Mouse (Mus musculus) limb, embryonic 12.5 days (tissue): ENCODE data around the gene Cox4i2. TPM values are rescaled to one million over a fixed set of nuclear protein-coding genes. Genes with fewer than 3 reads are reported as not detected.

Experiments used
- ATAC-seq: fragments of 200-750 bp; cut with Nextera tagmentation; 2 replicates; pipeline ENCODE4 v1.8.0; 2017; ENCODE audit warnings: low read depth, moderate TSS enrichment; ENCODE audit not compliant: insufficient number of reproducible peaks, insufficient read depth, low FRiP score, low TSS enrichment
- H3K27ac ChIP-seq: fragments of 300-500 bp; sonication (generic); 2 replicates; pipeline ENCODE4 v1.5.1; 2016; ENCODE audit warnings: mild to moderate bottlenecking, moderate library complexity
- H3K27me3 ChIP-seq: fragments of 300-500 bp; sonication (generic); 2 replicates; pipeline ENCODE4 v1.6.1; 2016; ENCODE audit warnings: mild to moderate bottlenecking, moderate library complexity
- H3K36me3 ChIP-seq: fragments of 300-500 bp; sonication (generic); 2 replicates; pipeline ENCODE4 v1.6.1; 2016; ENCODE audit warnings: mild to moderate bottlenecking, moderate library complexity
- H3K4me1 ChIP-seq: fragments of 300-500 bp; sonication (generic); replicated peaks from 2 replicates; pipeline ENCODE4 v1.6.1; 2016
- H3K4me2 ChIP-seq: fragments of 300-500 bp; sonication (generic); 2 replicates; pipeline ENCODE4 v1.6.1; 2016; ENCODE audit warnings: mild to moderate bottlenecking, moderate library complexity
- H3K4me3 ChIP-seq: fragments of 300-500 bp; sonication (generic); replicated peaks from 2 replicates; pipeline ENCODE4 v1.5.1; 2016; ENCODE audit warnings: mild to moderate bottlenecking
- H3K9ac ChIP-seq: fragments of 300-500 bp; sonication (generic); replicated peaks from 2 replicates; pipeline ENCODE4 v1.6.1; 2016; ENCODE audit warnings: mild to moderate bottlenecking, moderate library complexity
- H3K9me3 ChIP-seq: fragments of 300-500 bp; sonication (generic); 2 replicates; pipeline ENCODE4 v1.6.1; 2016; ENCODE audit warnings: mild to moderate bottlenecking, moderate library complexity
- WGBS: fragments of 180-500 bp; shearing (Covaris S2); methylation state at CpG from one replicate; pipeline ENCODE4 v1.1.7; 2016; 5-methylcytosine and 5-hydroxymethylcytosine counted together
- polyA plus RNA-seq: library from polyadenylated mRNA; unstranded; fragments of >200 nt; fragmentation: Nextera tagmentation; extraction: Ambion mirVana; gene quantifications from 2 replicates; pipeline ENCODE4 v1.2.1, GENCODE M21; 2016

Cox4i2 gene
- polyA plus RNA-seq, 1 experiment from 2014 or later = 29.9 TPM

- Histone ChIP-seq H3K27me3 (peaks cover 5% of the 10 kb centered on the region; the same call in 1 of the 2 replicates), H3K27ac (peak overlapping the region; percentile 62; the same call in 1 of the 2 replicates), H3K9ac (peak overlapping the region; percentile 65), H3K9me3 (no peaks in the 10 kb centered on the region), H3K4me3 (peak overlapping the region; percentile 38), H3K4me2 (peak overlapping the region; percentile 73), H3K4me1 (peaks cover 43% of the 10 kb centered on the region), H3K36me3 (no peaks in the 10 kb centered on the region)
- WGBS = 3% methylated on average over 37 of the region's 37 CpGs
- 0 out of 2 replicates have a peak, but pooled peaks have one; percentile 47 for ATAC-seq
Measured at GRCm38 (mm10) chr2:152723651-152724331, 30.2 kb upstream of the Cox4i2 start.

GRCm38 (mm10) chr2:152724332-152724723 lies 29.6 kb upstream of the Cox4i2 start:
- WGBS = 57% methylated on average over 3 of the region's 3 CpGs
- H3K4me3 ChIP-seq = peak overlapping the region; percentile 38
- peaks cover 5% of the 10 kb centered on the region; the same call in 1 of the 2 replicates for H3K27me3 ChIP-seq
- H3K9me3 ChIP-seq = no peaks in the 10 kb centered on the region
- H3K9ac ChIP-seq = peak overlapping the region; percentile 65
- H3K27ac ChIP-seq = peak overlapping the region; percentile 62; the same call in 1 of the 2 replicates
- no peak for ATAC-seq
- H3K4me1 ChIP-seq = peaks cover 49% of the 10 kb centered on the region
- H3K36me3 ChIP-seq = no peaks in the 10 kb centered on the region
- H3K4me2 ChIP-seq = peak overlapping the region; percentile 73

GRCm38 (mm10) chr2:152725178-152725750 lies 28.7 kb upstream of the Cox4i2 start:
- Histone ChIP-seq H3K4me3 (no peak overlapping the region), H3K36me3 (no peaks in the 10 kb centered on the region), H3K9me3 (no peaks in the 10 kb centered on the region), H3K9ac (0 out of 2 replicates have a peak overlapping the region, but pooled peaks have one; percentile 18), H3K4me1 (peaks cover 58% of the 10 kb centered on the region), H3K27ac (peak overlapping the region; percentile 47), H3K4me2 (no peak overlapping the region), H3K27me3 (peaks cover 5% of the 10 kb centered on the region; the same call in 1 of the 2 replicates)
- ATAC-seq = no peak
- 46% methylated on average over 15 of the region's 15 CpGs for WGBS

- Histone ChIP-seq H3K27ac (0 out of 2 replicates have a peak overlapping the region, but pooled peaks have one; percentile 47), H3K9me3 (no peaks in the 10 kb centered on the region), H3K9ac (no peak overlapping the region), H3K4me1 (peaks cover 64% of the 10 kb centered on the region), H3K4me3 (no peak overlapping the region), H3K27me3 (peaks cover 5% of the 10 kb centered on the region; the same call in 1 of the 2 replicates), H3K36me3 (no peaks in the 10 kb centered on the region), H3K4me2 (no peak overlapping the region)
- WGBS = 61% methylated on average over 6 of the region's 6 CpGs
- ATAC-seq = no peak
Measured at GRCm38 (mm10) chr2:152726213-152726612, 27.8 kb upstream of the Cox4i2 start.

GRCm38 (mm10) chr2:152726751-152727335 lies 27.1 kb upstream of the Cox4i2 start:
- 68% methylated on average over 6 of the region's 6 CpGs for WGBS
- Histone ChIP-seq H3K9me3 (no peaks in the 10 kb centered on the region), H3K27me3 (peaks cover 5% of the 10 kb centered on the region; the same call in 1 of the 2 replicates), H3K4me3 (no peak overlapping the region), H3K4me2 (no peak overlapping the region), H3K9ac (no peak overlapping the region), H3K4me1 (peaks cover 66% of the 10 kb centered on the region), H3K27ac (peak overlapping the region; percentile 95), H3K36me3 (no peaks in the 10 kb centered on the region)
- no peak for ATAC-seq

- peaks cover 5% of the 10 kb centered on the region; the same call in 1 of the 2 replicates for H3K27me3 ChIP-seq
- H3K36me3 ChIP-seq = no peaks in the 10 kb centered on the region
- H3K9ac ChIP-seq = no peak overlapping the region
- H3K4me2 ChIP-seq = no peak overlapping the region
- ATAC-seq = no peak
- peak overlapping the region; percentile 95 for H3K27ac ChIP-seq
- WGBS = 83% methylated on average over 14 of the region's 14 CpGs
- H3K4me1 ChIP-seq = peaks cover 74% of the 10 kb centered on the region
- no peak overlapping the region for H3K4me3 ChIP-seq
- H3K9me3 ChIP-seq = no peaks in the 10 kb centered on the region
Measured at GRCm38 (mm10) chr2:152727795-152728510, 26.0 kb upstream of the Cox4i2 start.

- Histone ChIP-seq H3K4me1 (peaks cover 78% of the 10 kb centered on the region), H3K27ac (peak overlapping the region; percentile 95), H3K4me2 (no peak overlapping the region), H3K9ac (no peak overlapping the region), H3K9me3 (no peaks in the 10 kb centered on the region), H3K4me3 (no peak overlapping the region), H3K36me3 (no peaks in the 10 kb centered on the region), H3K27me3 (peaks cover 4% of the 10 kb centered on the region; the same call in 1 of the 2 replicates)
- ATAC-seq = no peak
- WGBS = 81% methylated on average over 7 of the region's 7 CpGs
Measured at GRCm38 (mm10) chr2:152728594-152728993, 25.4 kb upstream of the Cox4i2 start.

- Histone ChIP-seq H3K9ac (no peak overlapping the region), H3K27ac (peak overlapping the region; percentile 95), H3K4me2 (peak overlapping the region; percentile 21; the same call in 1 of the 2 replicates), H3K4me3 (0 out of 2 replicates have a peak overlapping the region, but pooled peaks have one; percentile 2), H3K9me3 (no peaks in the 10 kb centered on the region), H3K4me1 (peaks cover 78% of the 10 kb centered on the region), H3K27me3 (no peaks in the 10 kb centered on the region), H3K36me3 (no peaks in the 10 kb centered on the region)
- WGBS = 17% methylated on average over 8 of the region's 8 CpGs
- no peak for ATAC-seq
Measured at GRCm38 (mm10) chr2:152729013-152729635, 24.8 kb upstream of the Cox4i2 start.

- peak; percentile 84 for ATAC-seq
- WGBS = 12% methylated on average over 7 of the region's 7 CpGs
- no peaks in the 10 kb centered on the region for H3K36me3 ChIP-seq
- H3K27ac ChIP-seq = peak overlapping the region; percentile 95
- H3K4me3 ChIP-seq = 0 out of 2 replicates have a peak overlapping the region, but pooled peaks have one; percentile 2
- peaks cover 78% of the 10 kb centered on the region for H3K4me1 ChIP-seq
- H3K9ac ChIP-seq = no peak overlapping the region
- no peaks in the 10 kb centered on the region for H3K9me3 ChIP-seq
- H3K27me3 ChIP-seq = no peaks in the 10 kb centered on the region
- peak overlapping the region; percentile 21; the same call in 1 of the 2 replicates for H3K4me2 ChIP-seq
Measured at GRCm38 (mm10) chr2:152729636-152730020, 24.3 kb upstream of the Cox4i2 start.

- no peak overlapping the region for H3K9ac ChIP-seq
- ATAC-seq = no peak
- H3K4me1 ChIP-seq = peaks cover 59% of the 10 kb centered on the region
- no peaks in the 10 kb centered on the region for H3K9me3 ChIP-seq
- no peak overlapping the region for H3K27ac ChIP-seq
- H3K36me3 ChIP-seq = peaks cover 8% of the 10 kb centered on the region; the same call in 1 of the 2 replicates
- no peak overlapping the region for H3K4me2 ChIP-seq
- H3K4me3 ChIP-seq = no peak overlapping the region
- 93% methylated on average over 2 of the region's 2 CpGs for WGBS
- no peaks in the 10 kb centered on the region for H3K27me3 ChIP-seq
Measured at GRCm38 (mm10) chr2:152733201-152733600, 20.8 kb upstream of the Cox4i2 start.
